Mouse (Mus musculus) intestine, postnatal 0 days (tissue): Measurements from ENCODE around the gene Smarcc1. TPM values are rescaled to one million over a fixed set of nuclear protein-coding genes. Genes with fewer than 3 reads are reported as not detected.
"Not testable (repeated sequence)": the region's sequence is repeated elsewhere in the genome, so short reads cannot be mapped to it uniquely, and the experiment has no call there.

ENCODE experiments used
- ATAC-seq: fragments of 200-750 bp; cut with Nextera tagmentation; 2 replicates; pipeline ENCODE4 v1.8.0; 2017; ENCODE audit warnings: mild to moderate bottlenecking, moderate TSS enrichment, moderate library complexity
- H3K27ac ChIP-seq: fragments of 300-500 bp; sonication (generic); 2 replicates; pipeline ENCODE4 v1.5.1; 2014; ENCODE audit warnings: mild to moderate bottlenecking, low read depth, low read length, moderate library complexity
- H3K27me3 ChIP-seq: fragments of 300-500 bp; sonication (generic); replicated peaks from 2 replicates; pipeline ENCODE4 v1.6.1; 2014; ENCODE audit warnings: low read length, mixed read lengths; ENCODE audit not compliant: control insufficient read depth, insufficient read depth
- H3K36me3 ChIP-seq: fragments of 300-500 bp; sonication (generic); 2 replicates; pipeline ENCODE4 v1.6.1; 2014; ENCODE audit warnings: mild to moderate bottlenecking, moderate library complexity; ENCODE audit not compliant: control insufficient read depth, insufficient read depth
- H3K4me1 ChIP-seq: fragments of 300-500 bp; sonication (generic); replicated peaks from 2 replicates; pipeline ENCODE4 v1.6.1; 2014; ENCODE audit warnings: antibody characterized with exemption, low read length, mixed read lengths; ENCODE audit not compliant: control insufficient read depth, insufficient read depth
- H3K4me2 ChIP-seq: fragments of 300-500 bp; sonication (generic); replicated peaks from 2 replicates; pipeline ENCODE4 v1.6.1; 2014; ENCODE audit warnings: low read depth, mild to moderate bottlenecking, moderate library complexity
- H3K4me3 ChIP-seq: fragments of 300-500 bp; sonication (generic); 2 replicates; pipeline ENCODE4 v1.5.1; 2014; ENCODE audit warnings: low read depth, low read length
- H3K9ac ChIP-seq: fragments of 300-500 bp; sonication (generic); 2 replicates; pipeline ENCODE4 v1.6.1; 2014; ENCODE audit warnings: mild to moderate bottlenecking, low read depth, low read length
- H3K9me3 ChIP-seq: fragments of 300-500 bp; sonication (generic); 2 replicates; pipeline ENCODE4 v1.6.1; 2016; ENCODE audit warnings: mixed run types; ENCODE audit not compliant: control insufficient read depth
- CTCF ChIP-seq: sonication (generic); IDR thresholded peaks from 2 replicates; pipeline ENCODE4 v1.5.1; 2016; ENCODE audit warnings: low read depth, mild to moderate bottlenecking, control low read depth, antibody characterized with exemption, moderate library complexity
- WGBS: fragments of 180-500 bp; shearing (Covaris S2); extraction: QIAGEN DNeasy Blood & Tissue Kit; methylation state at CpG from one replicate; pipeline ENCODE4 v1.1.7; 2014; 5-methylcytosine and 5-hydroxymethylcytosine counted together
- polyA plus RNA-seq: library from polyadenylated mRNA; unstranded; fragments of >200 nt; fragmentation: Nextera tagmentation; extraction: Ambion mirVana; gene quantifications from 2 replicates; pipeline ENCODE4 v1.2.1, GENCODE M21; 2015

The Smarcc1 gene
- 21.6 and 23.3 TPM in 2 replicates for polyA plus RNA-seq

- Histone ChIP-seq H3K27ac (peak within 1 kb of the TSS; percentile 95), H3K4me2 (peak within 1 kb of the TSS; percentile 89), H3K9ac (peak within 1 kb of the TSS; percentile 86), H3K36me3 (peaks cover 10% of the 10 kb centered on the region), H3K9me3 (no peaks in the 10 kb centered on the region), H3K4me1 (0 out of 2 replicates have a peak, but pooled peaks cover 3% of the 10 kb centered on the region), H3K4me3 (peak within 1 kb of the TSS; percentile 95), H3K27me3 (no peaks in the 10 kb centered on the region)
- ATAC-seq, result peak; percentile 93
- TF ChIP-seq CTCF, result no peak
- under 1% methylated on average over 78 of the region's 79 CpGs for WGBS
Measured at GRCm38 (mm10) chr9:110116977-110117778, at the start of gene Smarcc1. TSS of gene Smarcc1 (plus strand) at chr9:110117708.

GRCm38 (mm10) chr9:110068745-110069144 is 48.8 kb upstream of the Smarcc1 start:
- Histone ChIP-seq H3K27me3 (no peaks in the 10 kb centered on the region), H3K9ac (no peak overlapping the region), H3K4me2 (no peak overlapping the region), H3K4me1 (no peaks in the 10 kb centered on the region), H3K36me3 (peaks cover 46% of the 10 kb centered on the region), H3K4me3 (no peak overlapping the region), H3K9me3 (no peaks in the 10 kb centered on the region), H3K27ac (no peak overlapping the region)
- WGBS, result 88% methylated on average over 6 of the region's 6 CpGs
- no peak for ATAC-seq
- no peak for TF ChIP-seq CTCF

GRCm38 (mm10) chr9:110070358-110070757 is 47.1 kb upstream of the Smarcc1 start:
- Histone ChIP-seq H3K36me3 (peaks cover 50% of the 10 kb centered on the region), H3K27ac (no peak overlapping the region), H3K27me3 (no peaks in the 10 kb centered on the region), H3K9me3 (no peaks in the 10 kb centered on the region), H3K4me2 (no peak overlapping the region), H3K4me3 (no peak overlapping the region), H3K4me1 (no peaks in the 10 kb centered on the region), H3K9ac (no peak overlapping the region)
- 76% methylated on average over 9 of the region's 9 CpGs for WGBS
- TF ChIP-seq CTCF, result no peak
- no peak for ATAC-seq

GRCm38 (mm10) chr9:110071011-110071410 is 46.5 kb upstream of the Smarcc1 start:
- peaks cover 50% of the 10 kb centered on the region for H3K36me3 ChIP-seq
- H3K4me1 ChIP-seq, result no peaks in the 10 kb centered on the region
- H3K27me3 ChIP-seq, result no peaks in the 10 kb centered on the region
- no peak overlapping the region for H3K4me3 ChIP-seq
- no peak for ATAC-seq
- no peak for TF ChIP-seq CTCF
- H3K27ac ChIP-seq, result no peak overlapping the region
- H3K9me3 ChIP-seq, result no peaks in the 10 kb centered on the region
- no peak overlapping the region for H3K9ac ChIP-seq
- 64% methylated on average over 4 of the region's 4 CpGs for WGBS
- H3K4me2 ChIP-seq, result no peak overlapping the region

- Histone ChIP-seq H3K36me3 (peaks cover 43% of the 10 kb centered on the region), H3K27me3 (no peaks in the 10 kb centered on the region), H3K4me2 (no peak overlapping the region), H3K4me3 (no peak overlapping the region), H3K4me1 (no peaks in the 10 kb centered on the region), H3K9me3 (no peaks in the 10 kb centered on the region), H3K27ac (no peak overlapping the region), H3K9ac (no peak overlapping the region)
- 8% methylated on average over 1 of the region's 1 CpGs for WGBS
- ATAC-seq, result no peak
- peak; percentile 90 for TF ChIP-seq CTCF
Measured at GRCm38 (mm10) chr9:110071843-110072242, 45.7 kb upstream of the Smarcc1 start.

GRCm38 (mm10) chr9:110076468-110076867 is 41.0 kb upstream of the Smarcc1 start:
- 81% methylated on average over 4 of the region's 7 CpGs for WGBS
- not testable (repeated sequence) for ATAC-seq

More at GRCm38 (mm10) chr9:110076468-110076867, 41.0 kb upstream of the Smarcc1 start:
- not testable (repeated sequence) for H3K4me1 ChIP-seq, H3K4me2 ChIP-seq, H3K9ac ChIP-seq, H3K9me3 ChIP-seq, H3K4me3 ChIP-seq, H3K27me3 ChIP-seq, H3K27ac ChIP-seq
- peaks cover 59% of the 10 kb centered on the region for H3K36me3 ChIP-seq
